Mouse (Mus musculus) heart, embryonic 15.5 days (tissue): ENCODE data around the gene Sox5. TPM values are rescaled to one million over a fixed set of nuclear protein-coding genes. Genes with fewer than 3 reads are reported as not detected.

Experiments used
- ATAC-seq: fragments of 200-750 bp; cut with Nextera tagmentation; replicated peaks from 2 replicates; pipeline ENCODE4 v1.8.0; 2017; ENCODE audit warnings: low read depth, moderate TSS enrichment; ENCODE audit not compliant: insufficient number of reproducible peaks, insufficient read depth, low FRiP score
- H3K27ac ChIP-seq: fragments of 300-500 bp; sonication (generic); 2 replicates; pipeline ENCODE4 v1.5.1; 2015; ENCODE audit warnings: mild to moderate bottlenecking, inconsistent platforms
- H3K27me3 ChIP-seq: fragments of 300-500 bp; sonication (generic); 2 replicates; pipeline ENCODE4 v1.6.1; 2015; ENCODE audit warnings: inconsistent platforms
- H3K36me3 ChIP-seq: fragments of 300-500 bp; sonication (generic); 2 replicates; pipeline ENCODE4 v1.6.1; 2015; ENCODE audit warnings: mild to moderate bottlenecking, inconsistent platforms
- H3K4me1 ChIP-seq: fragments of 300-500 bp; sonication (generic); replicated peaks from 2 replicates; pipeline ENCODE4 v1.6.1; 2015; ENCODE audit warnings: inconsistent platforms
- H3K4me2 ChIP-seq: fragments of 300-500 bp; sonication (generic); 2 replicates; pipeline ENCODE4 v1.6.1; 2015; ENCODE audit warnings: inconsistent platforms, mild to moderate bottlenecking, moderate library complexity
- H3K4me3 ChIP-seq: fragments of 300-500 bp; sonication (generic); 2 replicates; pipeline ENCODE4 v1.5.1; 2015; ENCODE audit warnings: mild to moderate bottlenecking, inconsistent platforms
- H3K9ac ChIP-seq: fragments of 300-500 bp; sonication (generic); 2 replicates; pipeline ENCODE4 v1.6.1; 2015; ENCODE audit warnings: mild to moderate bottlenecking, inconsistent platforms
- H3K9me3 ChIP-seq: fragments of 300-500 bp; sonication (generic); replicated peaks from 2 replicates; pipeline ENCODE4 v1.6.1; 2016; ENCODE audit warnings: inconsistent platforms
- WGBS: fragments of 180-500 bp; shearing (Covaris S2); methylation state at CpG from one replicate; pipeline ENCODE4 v1.1.7; 2015; ENCODE audit warnings: mixed read lengths; 5-methylcytosine and 5-hydroxymethylcytosine counted together
- polyA plus RNA-seq: library from polyadenylated mRNA; unstranded; fragments of >200 nt; fragmentation: Nextera tagmentation; extraction: Ambion mirVana; gene quantifications from 2 replicates; pipeline ENCODE4 v1.2.1, GENCODE M21; 2015

The Sox5 gene
- polyA plus RNA-seq, 1 experiment from 2014 or later, result 8.9 TPM

DNA sequence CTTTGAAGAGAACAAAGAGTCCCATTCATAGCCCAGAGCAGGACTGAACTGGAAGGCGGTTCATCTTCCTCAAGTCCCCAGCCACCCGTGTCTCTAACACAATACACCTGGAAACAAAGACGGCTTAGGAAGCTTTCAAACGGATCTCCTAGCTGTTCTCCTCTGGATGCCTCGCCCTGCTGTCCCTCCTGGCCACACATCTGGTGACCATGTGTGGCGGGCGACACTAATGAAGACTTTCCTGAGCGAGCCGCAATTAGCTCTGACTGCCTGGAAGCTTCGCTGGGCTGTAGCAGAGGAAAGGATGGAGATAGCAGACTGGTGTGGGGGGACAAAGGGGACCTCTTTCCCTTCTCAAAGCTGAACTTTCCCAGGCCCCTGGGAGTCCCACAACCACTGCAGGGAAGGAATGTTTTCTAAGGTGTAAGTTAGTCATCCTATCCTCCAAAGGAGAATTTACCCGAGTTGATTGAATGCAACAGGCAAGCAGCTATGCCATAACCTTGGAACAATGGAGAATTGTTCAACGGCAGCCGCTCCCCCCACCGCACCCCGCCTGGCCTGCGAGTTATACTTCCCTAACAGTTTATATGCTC is 517.4 kb downstream of the Sox5 start:
- no peak overlapping the region for H3K9ac ChIP-seq
- 47% methylated on average over 16 of the region's 16 CpGs for WGBS
- ATAC-seq, result no peak
- 0 out of 2 replicates have a peak, but pooled peaks cover 2% of the 10 kb centered on the region for H3K4me1 ChIP-seq
- H3K4me2 ChIP-seq, result no peak overlapping the region
- H3K9me3 ChIP-seq, result no peaks in the 10 kb centered on the region
- H3K27ac ChIP-seq, result no peak overlapping the region
- H3K27me3 ChIP-seq, result no peaks in the 10 kb centered on the region
- H3K36me3 ChIP-seq, result no peaks in the 10 kb centered on the region
- no peak overlapping the region for H3K4me3 ChIP-seq

DNA sequence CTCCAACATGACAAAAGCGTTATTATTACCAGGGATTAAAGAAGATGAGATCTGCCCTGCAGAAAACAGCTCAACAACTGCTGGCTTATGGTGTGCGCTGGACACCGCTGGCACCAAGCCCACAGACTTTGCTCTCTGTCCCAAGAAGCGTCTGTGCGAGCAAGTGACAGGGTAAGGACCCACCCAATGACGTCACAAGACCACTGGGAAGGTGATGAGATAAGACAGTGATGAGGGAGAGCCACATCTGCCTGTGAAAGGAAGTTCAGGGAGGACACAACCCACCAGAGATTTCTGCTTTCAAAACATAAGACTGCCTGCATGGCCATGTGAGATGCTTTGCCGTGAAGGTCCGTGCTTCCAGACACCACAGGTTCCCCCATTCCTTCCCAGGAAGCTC is 525.3 kb downstream of the Sox5 start:
- 60% methylated on average over 8 of the region's 8 CpGs for WGBS
- no peaks in the 10 kb centered on the region for H3K4me1 ChIP-seq
- H3K4me2 ChIP-seq, result no peak overlapping the region
- no peaks in the 10 kb centered on the region for H3K36me3 ChIP-seq
- no peak overlapping the region for H3K9ac ChIP-seq
- H3K4me3 ChIP-seq, result no peak overlapping the region
- H3K27ac ChIP-seq, result no peak overlapping the region
- ATAC-seq, result no peak
- 0 out of 2 replicates have a peak, but pooled peaks cover 3% of the 10 kb centered on the region for H3K27me3 ChIP-seq
- no peaks in the 10 kb centered on the region for H3K9me3 ChIP-seq

DNA sequence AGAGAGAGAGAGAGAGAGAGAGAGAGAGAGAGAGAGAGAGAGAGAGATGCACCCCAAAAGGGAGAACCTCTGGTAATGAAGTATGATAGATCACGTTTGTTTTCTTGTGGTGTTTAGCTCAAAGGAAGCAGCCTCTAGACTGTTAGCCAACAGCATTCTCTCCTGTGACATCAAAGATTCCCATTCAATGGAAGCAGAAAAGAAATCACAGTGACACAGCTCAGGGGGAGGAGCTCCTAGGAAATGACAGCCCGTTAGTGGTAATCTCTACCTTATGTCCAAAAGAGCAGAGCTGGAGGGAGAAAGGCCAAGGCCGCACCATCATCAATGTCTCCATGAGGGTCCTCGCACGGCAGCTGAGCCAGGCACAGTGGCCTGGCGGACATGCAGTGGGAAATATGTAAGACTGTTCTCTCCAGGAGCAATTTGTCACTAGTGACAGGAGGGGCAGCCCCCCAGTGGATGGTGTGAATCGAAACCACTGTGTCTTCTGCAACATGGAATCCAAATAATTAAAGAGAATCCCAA is 529.5 kb downstream of the Sox5 start:
- Histone ChIP-seq H3K9me3 (no peaks in the 10 kb centered on the region), H3K4me3 (no peak overlapping the region), H3K9ac (no peak overlapping the region), H3K4me1 (no peaks in the 10 kb centered on the region), H3K27ac (no peak overlapping the region), H3K27me3 (0 out of 2 replicates have a peak, but pooled peaks cover 3% of the 10 kb centered on the region), H3K4me2 (no peak overlapping the region), H3K36me3 (no peaks in the 10 kb centered on the region)
- ATAC-seq, result no peak
- WGBS, result 76% methylated on average over 7 of the region's 7 CpGs

DNA sequence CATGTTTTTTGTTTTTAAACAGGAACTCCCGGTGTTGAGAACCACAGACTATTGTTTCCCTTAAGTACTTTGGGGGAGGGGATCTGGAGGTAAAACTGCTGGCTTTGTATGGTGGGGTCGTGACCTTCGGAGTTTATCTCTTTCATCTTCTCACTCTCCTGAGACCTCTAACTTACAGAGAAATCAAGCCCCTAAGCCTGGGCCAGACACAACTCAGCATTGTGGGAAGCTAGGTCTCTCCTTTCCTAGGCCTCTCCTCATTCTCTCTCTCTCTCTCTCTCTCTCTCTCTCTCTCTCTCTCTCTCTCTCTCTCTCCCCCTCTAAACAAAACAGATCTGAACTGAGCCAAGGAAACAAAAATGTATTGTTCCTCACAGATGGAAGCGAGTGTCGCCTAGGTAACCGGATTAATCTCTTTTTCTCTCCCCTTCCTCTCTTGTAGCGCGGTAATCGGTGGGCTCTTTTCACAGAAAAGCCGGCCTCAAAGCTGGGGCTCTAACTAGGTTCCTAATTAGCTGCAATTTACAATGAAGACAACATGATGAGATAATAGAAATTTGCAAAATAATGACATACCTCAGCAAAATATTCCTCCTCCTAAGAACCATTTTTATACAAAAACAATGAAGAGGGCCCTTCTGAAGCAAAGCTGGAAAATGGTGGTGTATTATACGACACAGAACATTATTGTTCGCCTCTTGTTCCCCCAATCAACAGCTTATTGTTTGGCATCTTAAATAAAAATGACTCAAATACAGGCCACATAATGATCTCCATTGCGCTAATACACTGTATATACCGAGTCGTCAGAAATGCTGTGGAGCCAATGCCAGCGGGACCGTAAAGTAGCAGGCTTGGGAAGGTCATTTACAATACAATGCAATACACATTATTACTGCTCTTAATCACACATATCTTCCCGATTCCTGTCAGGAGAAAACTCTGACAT is 530.3 kb downstream of the Sox5 start:
- 69% methylated on average over 18 of the region's 18 CpGs for WGBS
- 0 out of 2 replicates have a peak, but pooled peaks cover 3% of the 10 kb centered on the region for H3K27me3 ChIP-seq
- no peak overlapping the region for H3K9ac ChIP-seq
- ATAC-seq, result no peak
- H3K4me3 ChIP-seq, result no peak overlapping the region
- no peak overlapping the region for H3K27ac ChIP-seq
- no peaks in the 10 kb centered on the region for H3K4me1 ChIP-seq
- H3K36me3 ChIP-seq, result no peaks in the 10 kb centered on the region
- H3K9me3 ChIP-seq, result no peaks in the 10 kb centered on the region
- no peak overlapping the region for H3K4me2 ChIP-seq

DNA sequence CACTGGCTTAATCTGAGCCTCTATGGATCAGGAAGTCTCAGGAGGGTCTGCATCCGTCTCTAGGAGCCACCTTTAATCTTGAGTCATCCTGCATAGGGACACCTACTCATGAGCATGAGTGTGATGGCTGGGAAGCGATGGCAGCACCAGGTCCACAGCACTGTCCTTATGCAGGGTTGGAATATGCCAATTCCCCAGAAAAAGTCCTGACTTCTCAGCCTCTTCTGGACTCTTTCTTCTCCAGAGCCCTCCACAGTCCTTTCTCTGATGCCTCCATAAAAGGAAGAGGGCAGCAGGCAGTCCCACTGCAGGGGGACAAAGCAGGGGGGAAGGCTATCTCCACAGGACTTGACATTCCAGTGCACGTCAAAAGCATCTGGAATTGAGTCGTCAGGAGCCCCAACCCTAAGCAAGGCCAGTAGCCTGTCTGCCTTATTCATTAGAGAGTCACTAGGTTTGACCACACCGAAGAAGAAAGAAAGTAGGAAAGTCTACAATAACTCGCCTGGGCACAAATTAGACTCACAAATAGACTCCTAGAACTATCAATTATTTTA is 531.1 kb downstream of the Sox5 start:
- Histone ChIP-seq H3K4me1 (no peaks in the 10 kb centered on the region), H3K27ac (no peak overlapping the region), H3K36me3 (no peaks in the 10 kb centered on the region), H3K4me2 (no peak overlapping the region), H3K27me3 (0 out of 2 replicates have a peak, but pooled peaks cover 3% of the 10 kb centered on the region), H3K9ac (no peak overlapping the region), H3K9me3 (no peaks in the 10 kb centered on the region), H3K4me3 (no peak overlapping the region)
- WGBS, result 50% methylated on average over 6 of the region's 6 CpGs
- ATAC-seq, result no peak

DNA sequence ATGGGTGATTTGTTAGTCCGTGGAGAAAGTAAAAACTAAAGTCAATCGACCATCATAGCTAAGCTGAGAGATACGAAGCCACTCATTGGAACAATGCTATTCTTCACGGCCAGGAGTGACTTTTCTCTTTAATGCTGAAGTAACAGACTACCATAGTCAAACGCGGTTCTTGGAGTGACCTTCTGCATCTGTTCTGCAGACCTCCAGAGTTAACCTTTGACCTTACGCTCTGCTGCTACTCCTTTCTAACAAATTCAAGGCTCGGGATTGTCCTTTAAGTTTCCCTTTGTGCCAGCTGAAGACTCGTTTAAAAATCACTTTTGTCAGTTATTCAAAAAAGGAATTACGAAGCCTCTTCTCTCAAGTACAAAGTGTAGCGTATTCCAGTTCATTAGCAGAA is 545.2 kb downstream of the Sox5 start:
- WGBS, result 79% methylated on average over 11 of the region's 11 CpGs
- H3K9ac ChIP-seq, result no peak overlapping the region
- H3K36me3 ChIP-seq, result no peaks in the 10 kb centered on the region
- H3K4me2 ChIP-seq, result no peak overlapping the region
- H3K4me1 ChIP-seq, result no peaks in the 10 kb centered on the region
- no peaks in the 10 kb centered on the region for H3K9me3 ChIP-seq
- ATAC-seq, result no peak
- H3K4me3 ChIP-seq, result no peak overlapping the region
- H3K27me3 ChIP-seq, result no peaks in the 10 kb centered on the region
- H3K27ac ChIP-seq, result no peak overlapping the region

DNA sequence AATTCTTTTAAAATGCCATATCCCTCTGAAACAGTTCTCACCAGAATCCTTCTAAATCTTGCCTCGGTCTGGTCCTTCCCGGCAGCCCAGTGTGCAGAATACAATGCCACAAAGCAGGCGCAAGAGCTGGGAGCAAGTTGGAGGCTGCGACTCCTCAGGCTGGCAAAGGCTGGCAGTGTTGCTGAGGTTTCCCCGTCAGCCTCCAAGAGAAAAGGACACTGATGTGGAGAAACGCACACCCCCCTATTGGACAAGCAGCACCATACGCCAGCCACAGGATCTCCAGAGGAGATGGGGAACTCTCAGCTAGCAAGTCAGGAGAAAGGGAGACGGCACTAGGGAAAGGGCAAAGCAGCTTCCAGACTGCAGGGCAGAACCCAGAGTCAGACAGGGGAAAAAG is 577.8 kb downstream of the Sox5 start:
- H3K4me3 ChIP-seq, result no peak overlapping the region
- H3K27me3 ChIP-seq, result no peaks in the 10 kb centered on the region
- ATAC-seq, result no peak
- no peaks in the 10 kb centered on the region for H3K9me3 ChIP-seq
- H3K36me3 ChIP-seq, result no peaks in the 10 kb centered on the region
- WGBS, result 57% methylated on average over 8 of the region's 8 CpGs
- H3K9ac ChIP-seq, result no peak overlapping the region
- no peak overlapping the region for H3K4me2 ChIP-seq
- no peak overlapping the region for H3K27ac ChIP-seq
- peaks cover 3% of the 10 kb centered on the region; the same call in 1 of the 2 replicates for H3K4me1 ChIP-seq

DNA sequence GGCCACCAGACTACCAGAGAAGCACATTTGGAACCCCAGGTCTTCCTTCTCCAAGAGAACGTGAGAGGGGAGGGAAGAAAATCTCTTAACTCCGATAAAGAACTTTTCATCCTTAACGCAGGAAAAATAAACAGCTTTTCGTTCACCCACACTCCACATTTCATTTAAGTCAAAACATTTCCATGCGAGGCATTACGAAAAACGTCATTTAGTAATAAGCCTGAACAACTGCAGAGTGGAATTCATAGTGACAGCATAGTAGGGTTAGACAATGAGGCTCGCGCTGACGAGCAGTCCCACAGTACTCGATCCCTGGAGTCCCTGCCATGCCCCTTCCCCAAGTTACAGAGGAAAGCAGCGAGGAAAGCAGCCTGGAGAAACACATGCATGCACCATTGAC is 578.8 kb downstream of the Sox5 start:
- Histone ChIP-seq H3K9ac (no peak overlapping the region), H3K4me2 (0 out of 2 replicates have a peak overlapping the region, but pooled peaks have one; percentile 24), H3K4me3 (no peak overlapping the region), H3K27ac (no peak overlapping the region), H3K36me3 (no peaks in the 10 kb centered on the region), H3K27me3 (no peaks in the 10 kb centered on the region), H3K9me3 (no peaks in the 10 kb centered on the region), H3K4me1 (no peaks in the 10 kb centered on the region)
- ATAC-seq, result no peak
- WGBS, result 52% methylated on average over 12 of the region's 12 CpGs

DNA sequence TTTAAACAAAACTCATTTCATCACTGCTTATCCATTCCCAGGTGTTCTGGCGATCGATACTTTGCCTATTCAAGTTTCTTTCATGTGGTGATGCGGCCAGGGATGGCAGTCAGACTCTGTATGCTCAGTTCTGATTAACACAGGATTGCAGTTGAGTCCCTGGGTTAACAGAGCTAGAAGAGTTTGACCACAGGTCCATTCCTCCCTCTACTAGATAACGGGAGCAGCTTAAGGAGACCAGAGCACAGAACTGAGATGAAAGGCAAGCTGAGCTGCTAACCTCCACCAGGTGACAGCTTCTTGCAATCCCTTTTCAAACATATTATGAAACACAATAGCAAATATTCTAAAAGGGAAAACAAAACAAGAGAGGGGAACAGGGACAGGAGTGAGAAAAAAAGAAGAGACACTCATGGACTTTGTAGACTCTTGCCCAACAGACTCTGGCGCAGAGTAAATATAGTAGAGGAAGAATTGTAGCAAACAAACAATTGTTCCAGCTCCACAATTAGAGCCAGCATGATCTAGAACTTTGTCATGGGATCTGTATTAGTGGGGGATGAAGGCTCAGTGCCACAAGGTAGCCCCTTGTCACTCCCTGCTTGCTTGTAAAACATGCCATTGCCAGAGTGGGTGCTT is 580.3 kb downstream of the Sox5 start:
- ATAC-seq, result no peak
- H3K4me3 ChIP-seq, result no peak overlapping the region
- no peak overlapping the region for H3K27ac ChIP-seq
- H3K9ac ChIP-seq, result no peak overlapping the region
- WGBS, result 88% methylated on average over 5 of the region's 5 CpGs
- no peak overlapping the region for H3K4me2 ChIP-seq
- no peaks in the 10 kb centered on the region for H3K27me3 ChIP-seq
- no peaks in the 10 kb centered on the region for H3K9me3 ChIP-seq
- H3K4me1 ChIP-seq, result no peaks in the 10 kb centered on the region
- no peaks in the 10 kb centered on the region for H3K36me3 ChIP-seq

DNA sequence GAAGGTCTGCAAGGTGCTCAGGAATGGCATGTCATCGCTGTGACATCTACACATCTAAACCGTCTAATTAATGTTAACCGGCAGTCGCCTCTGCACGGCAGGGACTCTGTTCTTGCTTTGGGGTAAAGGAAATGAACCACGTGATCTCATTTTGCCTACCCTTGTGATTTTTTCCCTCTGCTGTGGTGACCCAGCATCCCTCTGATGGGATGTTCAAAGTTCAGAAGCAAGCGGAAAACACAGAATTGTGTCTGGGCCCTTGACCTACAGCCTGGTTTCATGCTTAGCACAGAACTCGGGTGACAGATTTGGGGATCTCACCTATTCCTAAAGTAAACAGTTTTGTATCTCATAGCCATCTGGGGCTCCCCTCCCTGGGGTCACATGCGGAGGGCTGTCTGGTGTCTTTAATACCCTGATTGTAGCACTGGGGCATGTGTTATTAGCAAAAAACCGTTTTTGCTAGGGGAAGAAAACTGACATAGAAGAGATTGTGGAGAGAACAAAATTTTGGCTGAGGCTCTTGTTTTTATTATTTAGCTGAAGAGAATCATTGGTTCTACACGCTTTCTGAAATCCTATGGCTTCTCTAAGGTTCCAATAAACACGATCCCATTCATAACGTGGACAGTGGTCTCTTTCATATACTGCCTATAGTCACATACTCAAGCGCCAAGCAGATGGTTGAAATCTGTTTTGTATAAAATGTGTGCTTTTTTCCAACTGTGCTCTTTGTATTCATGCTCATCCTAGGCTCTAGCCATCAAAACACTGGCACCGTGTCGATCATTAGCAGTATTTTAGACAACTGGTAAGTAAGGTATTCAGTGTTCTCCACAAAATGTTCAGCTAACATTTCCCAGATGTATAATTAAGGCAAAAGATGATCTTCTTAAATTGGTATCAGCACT is 584.3 kb downstream of the Sox5 start:
- ATAC-seq, result no peak
- Histone ChIP-seq H3K9me3 (no peaks in the 10 kb centered on the region), H3K27ac (no peak overlapping the region), H3K4me1 (no peaks in the 10 kb centered on the region), H3K9ac (no peak overlapping the region), H3K36me3 (no peaks in the 10 kb centered on the region), H3K4me2 (no peak overlapping the region), H3K4me3 (no peak overlapping the region), H3K27me3 (no peaks in the 10 kb centered on the region)
- WGBS, result 79% methylated on average over 16 of the region's 16 CpGs
